Mouse (Mus musculus): Measurements from ENCODE around the gene Nf1. TPM values are rescaled to one million over a fixed set of nuclear protein-coding genes. Genes with fewer than 3 reads are reported as not detected.

Nf1 gene
- polyA plus RNA-seq, 1 experiment from 2014 or later: 8.8 TPM

GRCm38 (mm10) chr11:79398336-79398735 is 58.8 kb downstream of the Nf1 start:
- DNase-seq (ENCODE audit: low spot score): peak; percentile 83
- Histone ChIP-seq H3K4me1 (ENCODE audit: control insufficient read depth, insufficient read depth, low read length) (no peaks in the 10 kb centered on the region), H3K4me3 (ENCODE audit: low read depth, low read length) (no peak overlapping the region), H3K9me3 (ENCODE audit: control insufficient read depth, low read length) (no peaks in the 10 kb centered on the region), H3K9ac (ENCODE audit: low read depth, low read length) (no peak overlapping the region), H3K4me2 (ENCODE audit: low read depth, low read length) (no peak overlapping the region), H3K27me3 (replicated peaks; ENCODE audit: control insufficient read depth, insufficient read depth, low read length) (no peaks in the 10 kb centered on the region), H3K36me3 (ENCODE audit: control insufficient read depth, insufficient read depth, low read length) (peaks cover 44% of the 10 kb centered on the region), H3K27ac (replicated peaks; ENCODE audit: low read depth, low read length) (no peak overlapping the region)
- ATAC-seq (ENCODE audit: low read depth): no peak
- WGBS: 62% methylated on average over 3 of the region's 3 CpGs

- H3K4me3 ChIP-seq (ENCODE audit: low read depth, low read length): no peak overlapping the region
- H3K9me3 ChIP-seq (ENCODE audit: control insufficient read depth, low read length): no peaks in the 10 kb centered on the region
- no peak overlapping the region for H3K27ac ChIP-seq (replicated peaks; ENCODE audit: low read depth, low read length)
- ATAC-seq (ENCODE audit: low read depth) (no peak), DNase-seq (ENCODE audit: low spot score) (no peak)
- H3K4me1 ChIP-seq (ENCODE audit: control insufficient read depth, insufficient read depth, low read length): no peaks in the 10 kb centered on the region
- H3K9ac ChIP-seq (ENCODE audit: low read depth, low read length): no peak overlapping the region
- WGBS: 86% methylated on average over 6 of the region's 6 CpGs
- H3K36me3 ChIP-seq (ENCODE audit: control insufficient read depth, insufficient read depth, low read length): peaks cover 35% of the 10 kb centered on the region
- no peaks in the 10 kb centered on the region for H3K27me3 ChIP-seq (replicated peaks; ENCODE audit: control insufficient read depth, insufficient read depth, low read length)
- H3K4me2 ChIP-seq (ENCODE audit: low read depth, low read length): no peak overlapping the region
Measured at GRCm38 (mm10) chr11:79403625-79404319, 64.3 kb downstream of the Nf1 start.

GRCm38 (mm10) chr11:79413761-79414513 is 74.4 kb downstream of the Nf1 start:
- no peaks in the 10 kb centered on the region for H3K27me3 ChIP-seq (replicated peaks; ENCODE audit: control insufficient read depth, insufficient read depth, low read length)
- 91% methylated on average over 7 of the region's 7 CpGs for WGBS
- no peak overlapping the region for H3K4me2 ChIP-seq (ENCODE audit: low read depth, low read length)
- no peaks in the 10 kb centered on the region for H3K9me3 ChIP-seq (ENCODE audit: control insufficient read depth, low read length)
- H3K9ac ChIP-seq (ENCODE audit: low read depth, low read length): no peak overlapping the region
- no peak overlapping the region for H3K27ac ChIP-seq (replicated peaks; ENCODE audit: low read depth, low read length)
- no peak overlapping the region for H3K4me3 ChIP-seq (ENCODE audit: low read depth, low read length)
- ATAC-seq (ENCODE audit: low read depth): no peak
- no peak for DNase-seq (ENCODE audit: low spot score)
- peaks cover 57% of the 10 kb centered on the region for H3K36me3 ChIP-seq (ENCODE audit: control insufficient read depth, insufficient read depth, low read length)
- H3K4me1 ChIP-seq (ENCODE audit: control insufficient read depth, insufficient read depth, low read length): no peaks in the 10 kb centered on the region

- DNase-seq (ENCODE audit: low spot score) (no peak), ATAC-seq (ENCODE audit: low read depth) (no peak)
- no peak overlapping the region for H3K4me3 ChIP-seq (ENCODE audit: low read depth, low read length)
- no peak overlapping the region for H3K4me2 ChIP-seq (ENCODE audit: low read depth, low read length)
- H3K9me3 ChIP-seq (ENCODE audit: control insufficient read depth, low read length): no peaks in the 10 kb centered on the region
- H3K27ac ChIP-seq (replicated peaks; ENCODE audit: low read depth, low read length): no peak overlapping the region
- H3K9ac ChIP-seq (ENCODE audit: low read depth, low read length): no peak overlapping the region
- WGBS: 84% methylated on average over 5 of the region's 5 CpGs
- peaks cover 36% of the 10 kb centered on the region; the same call in 1 of the 2 replicates for H3K36me3 ChIP-seq (ENCODE audit: control insufficient read depth, insufficient read depth, low read length)
- no peaks in the 10 kb centered on the region for H3K4me1 ChIP-seq (ENCODE audit: control insufficient read depth, insufficient read depth, low read length)
- H3K27me3 ChIP-seq (replicated peaks; ENCODE audit: control insufficient read depth, insufficient read depth, low read length): no peaks in the 10 kb centered on the region
Measured at GRCm38 (mm10) chr11:79422496-79422895, 83.0 kb downstream of the Nf1 start.

GRCm38 (mm10) chr11:79426571-79426970 is 87.1 kb downstream of the Nf1 start:
- no peak for DNase-seq (ENCODE audit: low spot score)
- Histone ChIP-seq H3K27me3 (replicated peaks; ENCODE audit: control insufficient read depth, insufficient read depth, low read length) (no peaks in the 10 kb centered on the region), H3K27ac (replicated peaks; ENCODE audit: low read depth, low read length) (no peak overlapping the region), H3K4me2 (ENCODE audit: low read depth, low read length) (no peak overlapping the region), H3K4me3 (ENCODE audit: low read depth, low read length) (no peak overlapping the region), H3K9me3 (ENCODE audit: control insufficient read depth, low read length) (no peaks in the 10 kb centered on the region), H3K4me1 (ENCODE audit: control insufficient read depth, insufficient read depth, low read length) (no peaks in the 10 kb centered on the region), H3K36me3 (ENCODE audit: control insufficient read depth, insufficient read depth, low read length) (peaks cover 20% of the 10 kb centered on the region; the same call in 1 of the 2 replicates), H3K9ac (ENCODE audit: low read depth, low read length) (no peak overlapping the region)
- no peak for ATAC-seq (ENCODE audit: low read depth)
- WGBS: 54% methylated on average over 4 of the region's 4 CpGs

- H3K4me1 ChIP-seq (ENCODE audit: control insufficient read depth, insufficient read depth, low read length): no peaks in the 10 kb centered on the region
Measured at GRCm38 (mm10) chr11:79427638-79428037, 88.1 kb downstream of the Nf1 start.

GRCm38 (mm10) chr11:79435252-79435651 is 95.8 kb downstream of the Nf1 start:
- no peak overlapping the region for H3K9ac ChIP-seq (ENCODE audit: low read depth, low read length)
- ATAC-seq (ENCODE audit: low read depth) (no peak), DNase-seq (ENCODE audit: low spot score) (no peak)
- peaks cover 51% of the 10 kb centered on the region for H3K36me3 ChIP-seq (ENCODE audit: control insufficient read depth, insufficient read depth, low read length)
- no peaks in the 10 kb centered on the region for H3K27me3 ChIP-seq (replicated peaks; ENCODE audit: control insufficient read depth, insufficient read depth, low read length)
- WGBS: 91% methylated on average over 4 of the region's 4 CpGs
- H3K4me2 ChIP-seq (ENCODE audit: low read depth, low read length): no peak overlapping the region
- H3K27ac ChIP-seq (replicated peaks; ENCODE audit: low read depth, low read length): no peak overlapping the region
- no peaks in the 10 kb centered on the region for H3K9me3 ChIP-seq (ENCODE audit: control insufficient read depth, low read length)
- no peaks in the 10 kb centered on the region for H3K4me1 ChIP-seq (ENCODE audit: control insufficient read depth, insufficient read depth, low read length)
- no peak overlapping the region for H3K4me3 ChIP-seq (ENCODE audit: low read depth, low read length)

More at GRCm38 (mm10) chr11:79427638-79428037, 88.1 kb downstream of the Nf1 start:
- no peaks in the 10 kb centered on the region for H3K9me3 ChIP-seq (ENCODE audit: control insufficient read depth, low read length)
- peaks cover 15% of the 10 kb centered on the region; the same call in 1 of the 2 replicates for H3K36me3 ChIP-seq (ENCODE audit: control insufficient read depth, insufficient read depth, low read length)
- 4% methylated on average over 2 of the region's 2 CpGs for WGBS
- H3K27ac ChIP-seq (replicated peaks; ENCODE audit: low read depth, low read length): no peak overlapping the region
- H3K27me3 ChIP-seq (replicated peaks; ENCODE audit: control insufficient read depth, insufficient read depth, low read length): no peaks in the 10 kb centered on the region
- H3K9ac ChIP-seq (ENCODE audit: low read depth, low read length): no peak overlapping the region
- no peak overlapping the region for H3K4me2 ChIP-seq (ENCODE audit: low read depth, low read length)
- DNase-seq (ENCODE audit: low spot score) (peak; percentile 78), ATAC-seq (ENCODE audit: low read depth) (0 out of 2 replicates have a peak, but pooled peaks have one; percentile 50)
- no peak overlapping the region for H3K4me3 ChIP-seq (ENCODE audit: low read depth, low read length)

GRCm38 (mm10) chr11:79448361-79448760 is 108.9 kb downstream of the Nf1 start:
- Histone ChIP-seq H3K27ac (replicated peaks; ENCODE audit: low read depth, low read length) (no peak overlapping the region), H3K27me3 (replicated peaks; ENCODE audit: control insufficient read depth, insufficient read depth, low read length) (no peaks in the 10 kb centered on the region), H3K36me3 (ENCODE audit: control insufficient read depth, insufficient read depth, low read length) (peaks cover 63% of the 10 kb centered on the region)

More at GRCm38 (mm10) chr11:79448361-79448760, 108.9 kb downstream of the Nf1 start:
- DNase-seq (ENCODE audit: low spot score) (no peak), ATAC-seq (ENCODE audit: low read depth) (no peak)
- Histone ChIP-seq H3K4me1 (ENCODE audit: control insufficient read depth, insufficient read depth, low read length) (no peaks in the 10 kb centered on the region), H3K4me3 (ENCODE audit: low read depth, low read length) (no peak overlapping the region), H3K9me3 (ENCODE audit: control insufficient read depth, low read length) (no peaks in the 10 kb centered on the region), H3K9ac (ENCODE audit: low read depth, low read length) (no peak overlapping the region), H3K4me2 (ENCODE audit: low read depth, low read length) (no peak overlapping the region)

Data from embryonic facial prominence, embryonic 14.5 days (tissue).